Mouse (Mus musculus) embryo, embryonic 9.5 days (tissue): ENCODE results near the gene Hexim1.

Source experiments
- DNase-seq: peaks from one replicate; pipeline ENCODE4 v3.0.0-alpha.2; 2017; ENCODE audit errors: extremely low spot score

Gene Hexim1

DNA sequence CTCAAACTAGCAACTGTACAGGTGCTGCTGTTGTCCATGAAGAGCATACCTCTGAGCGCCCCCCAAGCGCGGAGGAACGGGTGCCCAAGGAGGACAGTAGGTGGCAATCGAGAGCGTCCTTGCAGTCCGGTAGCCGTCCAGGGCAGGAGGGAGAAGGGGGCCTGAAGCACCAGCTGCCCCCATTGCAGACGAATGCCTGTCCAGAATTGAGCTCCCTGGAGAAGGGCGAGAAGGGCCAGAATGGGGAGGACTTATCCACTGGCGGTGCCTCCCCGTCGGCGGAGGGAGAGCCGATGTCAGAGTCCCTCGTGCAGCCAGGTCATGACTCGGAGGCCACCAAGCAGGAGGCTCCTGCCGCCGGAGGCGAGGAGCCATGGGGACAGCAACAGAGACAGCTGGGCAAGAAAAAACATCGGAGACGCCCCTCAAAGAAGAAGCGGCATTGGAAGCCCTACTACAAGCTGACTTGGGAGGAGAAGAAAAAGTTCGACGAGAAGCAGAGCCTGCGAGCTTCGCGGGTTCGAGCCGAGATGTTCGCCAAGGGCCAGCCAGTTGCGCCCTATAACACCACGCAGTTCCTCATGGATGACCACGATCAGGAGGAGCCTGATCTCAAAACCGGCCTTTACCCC, 1.0 kb downstream of the Hexim1 start:
- DNase-seq, result peak; percentile 83

GRCm38 (mm10) chr11:103117591-103118009, 1.6 kb downstream of the Hexim1 start:
- DNase-seq, result no peak

GRCm38 (mm10) chr11:103118866-103119265, 2.8 kb downstream of the Hexim1 start:
- no peak for DNase-seq

DNA sequence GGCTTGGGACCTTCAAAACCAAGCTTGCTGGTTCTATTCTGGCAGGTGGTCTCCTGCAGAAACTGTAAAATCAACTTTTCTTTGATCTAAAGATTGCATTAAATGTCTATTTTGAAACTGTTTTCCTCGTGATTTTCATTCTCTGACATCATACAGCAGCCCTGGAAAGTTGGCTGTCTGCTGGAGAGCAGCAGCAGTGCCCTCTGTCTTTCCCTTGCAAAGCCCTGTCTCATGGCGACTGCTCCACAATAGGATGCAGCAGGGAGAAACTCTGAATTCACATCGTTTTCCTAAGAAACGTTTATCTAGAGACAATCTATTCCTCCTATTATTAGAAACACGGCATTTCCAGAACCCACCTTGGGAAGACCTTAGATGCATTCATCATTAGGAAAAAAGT, 3.6 kb downstream of the Hexim1 start:
- no peak for DNase-seq

- DNase-seq, result no peak
Observed at GRCm38 (mm10) chr11:103120315-103120714, 4.3 kb downstream of the Hexim1 start.

DNA sequence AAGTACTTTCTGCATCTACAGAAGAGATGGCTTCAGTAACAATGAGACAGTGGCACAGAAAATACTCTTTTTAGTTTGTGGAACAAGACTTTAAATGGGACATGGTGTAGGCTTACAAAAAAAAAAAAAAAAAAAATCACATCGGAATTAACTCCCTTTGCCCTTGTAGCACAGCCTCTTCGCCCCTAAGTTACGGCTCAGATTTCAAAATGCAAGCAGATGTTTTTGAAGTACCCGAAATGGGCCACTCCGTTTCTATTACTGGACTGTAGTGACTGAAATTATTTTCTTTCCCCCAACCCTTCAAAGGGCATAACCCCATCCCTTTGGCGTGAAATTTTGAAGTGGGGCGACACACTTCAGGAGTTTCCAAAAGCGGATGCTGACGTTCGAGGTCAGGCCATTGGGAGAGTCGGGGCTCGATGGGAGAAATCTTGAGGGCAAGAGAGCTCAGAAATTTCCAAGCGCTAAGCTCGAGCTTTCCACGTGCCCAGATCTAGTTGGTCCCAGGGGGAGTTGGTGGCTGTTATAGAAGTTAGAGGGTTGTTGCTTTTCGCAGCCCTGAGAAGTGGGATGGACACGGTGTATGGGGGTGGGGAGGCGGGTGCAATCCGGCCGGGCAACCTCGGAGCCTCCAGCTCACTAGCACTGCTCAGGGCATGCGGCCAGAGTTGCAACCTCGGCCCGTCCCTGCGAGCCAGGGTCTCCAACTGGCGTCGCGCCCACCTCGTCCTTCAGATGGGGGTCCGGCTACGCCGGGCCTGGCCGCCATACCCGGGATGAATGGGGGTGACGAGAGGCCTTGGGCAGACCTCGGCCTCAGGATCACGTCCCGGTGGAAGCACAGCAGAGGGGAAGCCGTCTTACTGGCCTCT, 15.9 kb downstream of the Hexim1 start, which contains the start of gene Hexim2:
Gene Hexim2, plus strand, starts transcription at position 729 of the 875 bp plus-strand sequence.
- DNase-seq, result peak; percentile 69

DNA sequence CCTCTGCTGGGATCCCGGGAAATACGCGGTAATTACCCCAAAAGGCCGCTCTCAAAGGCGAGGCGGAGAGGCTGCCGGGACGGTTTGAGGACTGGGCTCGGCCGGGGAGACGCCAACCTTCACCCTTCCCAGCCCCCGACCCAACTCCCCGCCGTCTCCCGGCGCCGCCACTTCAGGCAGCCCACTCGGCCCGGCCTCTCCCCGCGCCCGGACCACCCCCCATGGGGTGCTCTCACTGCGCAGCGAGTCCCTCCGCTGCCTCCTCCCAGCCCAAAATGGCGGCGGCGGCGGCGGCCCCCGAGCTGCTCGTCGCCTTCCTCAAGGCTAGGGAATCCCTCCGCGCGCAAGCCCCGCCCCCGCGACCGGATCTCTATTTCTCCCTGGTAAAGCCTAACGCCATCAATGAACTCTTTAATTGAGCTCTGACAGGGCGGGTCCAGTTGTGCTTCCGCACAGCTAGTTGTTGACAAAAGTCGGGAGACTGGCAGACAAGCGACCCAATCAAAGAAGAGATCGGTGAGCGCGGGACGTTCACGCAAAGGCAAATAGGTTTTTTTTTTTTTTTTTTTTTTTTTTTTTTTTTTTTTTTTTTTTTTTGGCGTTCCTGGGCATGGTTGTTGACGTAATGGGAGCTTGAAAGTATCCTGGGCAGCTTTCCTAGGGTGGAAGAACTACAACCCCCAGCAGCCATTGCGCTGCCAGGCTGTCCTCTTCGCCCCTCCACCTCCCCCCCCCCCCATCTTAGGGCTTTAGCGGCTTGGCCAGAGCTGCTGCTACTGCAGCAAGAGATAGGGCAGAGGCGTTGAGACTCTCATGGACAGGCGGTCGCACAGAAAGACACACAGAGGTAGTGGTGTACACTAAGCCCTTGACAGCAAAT, 16.8 kb downstream of the Hexim1 start:
- DNase-seq, result peak; percentile 99

- DNase-seq, result no peak
Observed at GRCm38 (mm10) chr11:103133456-103134185, 17.6 kb downstream of the Hexim1 start.

DNA sequence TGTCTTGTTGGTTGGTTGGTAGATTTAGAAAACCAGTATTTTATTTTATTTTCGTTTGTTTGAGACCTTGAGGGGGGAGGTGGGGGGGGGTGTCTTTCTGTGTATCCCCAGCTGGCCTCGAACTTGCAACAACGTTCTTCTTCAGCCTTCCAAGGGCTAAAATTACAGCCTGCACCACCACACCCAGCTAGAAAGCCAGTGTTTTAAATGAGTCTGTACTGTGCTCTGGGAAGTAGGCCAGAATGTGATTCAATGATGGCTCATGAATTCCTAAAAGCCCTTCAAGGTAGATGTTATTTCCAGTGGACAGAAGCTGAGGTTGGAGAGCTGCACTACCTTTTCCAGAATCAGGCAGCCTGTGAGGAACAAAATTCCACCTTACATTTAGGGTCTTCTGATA, 18.2 kb downstream of the Hexim1 start:
- DNase-seq, result no peak

DNA sequence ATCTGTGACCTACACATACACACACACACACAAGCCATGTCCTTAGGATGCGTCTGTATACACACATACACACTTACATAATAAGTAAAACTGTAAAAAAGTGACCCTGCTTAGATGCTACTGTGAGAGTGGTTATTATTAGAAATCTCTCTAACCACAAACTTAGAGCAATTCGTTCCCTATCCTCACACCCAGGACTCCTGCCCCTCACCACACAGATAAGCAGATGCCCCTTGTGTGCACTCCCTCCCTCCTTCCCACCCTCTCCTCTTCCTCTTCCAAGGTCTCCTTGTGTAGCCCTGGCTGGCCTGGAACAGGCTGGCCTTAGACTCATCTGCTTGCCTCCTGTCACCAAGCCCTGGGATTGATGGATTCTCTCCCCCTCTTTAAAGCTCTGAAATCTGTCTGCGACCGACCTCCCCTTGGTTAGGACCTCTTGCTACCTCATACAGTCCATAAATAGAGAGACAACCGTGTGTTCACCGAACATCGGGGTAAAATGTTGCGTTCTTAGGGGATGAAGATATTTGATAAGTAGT, 20.1 kb downstream of the Hexim1 start:
- DNase-seq, result no peak

GRCm38 (mm10) chr11:103139951-103140762, 24.1 kb downstream of the Hexim1 start:
- no peak for DNase-seq

GRCm38 (mm10) chr11:103140763-103141100, 24.7 kb downstream of the Hexim1 start:
- DNase-seq, result no peak

DNA sequence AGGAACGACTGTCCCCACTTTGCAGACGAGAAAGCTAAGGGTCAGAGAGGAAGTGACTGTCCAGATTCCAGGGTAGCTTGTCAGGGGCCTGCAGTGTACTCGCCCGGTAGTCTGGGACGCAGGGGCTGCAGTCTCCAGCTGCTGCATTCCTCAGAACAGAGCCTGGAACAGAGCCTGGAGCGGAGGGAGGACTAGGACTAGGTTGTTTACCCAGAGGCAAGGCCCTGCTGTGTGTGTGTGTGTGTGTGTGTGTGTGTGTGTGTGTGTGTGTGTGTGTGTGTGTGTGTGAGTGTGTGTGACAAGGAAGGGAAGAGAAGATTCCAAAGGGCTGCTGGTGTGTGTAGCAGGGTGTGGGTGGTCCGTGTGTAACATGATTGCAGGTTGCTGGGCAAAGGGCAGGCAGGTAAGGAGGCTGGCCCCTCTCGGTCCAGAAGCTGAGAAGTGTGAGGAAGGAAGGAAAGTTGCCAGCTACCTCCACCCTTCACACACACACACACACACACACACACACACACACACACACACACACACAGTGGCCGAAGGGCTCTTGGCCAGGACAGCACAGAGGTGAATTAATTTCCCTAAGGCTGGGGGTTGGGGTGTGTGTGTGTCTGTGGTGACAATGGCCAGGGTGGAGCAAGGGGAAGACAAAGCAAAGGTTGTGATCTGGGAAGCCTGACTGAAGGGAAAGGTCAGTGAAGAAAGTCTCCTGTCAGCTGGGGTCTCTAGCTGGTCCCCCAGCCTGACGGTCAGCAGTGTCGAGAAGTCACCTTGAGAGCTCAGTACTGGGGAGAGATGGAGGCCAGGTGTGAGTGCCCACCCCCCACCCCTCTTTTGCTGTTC, 25.3 kb downstream of the Hexim1 start:
- peak; percentile 32 for DNase-seq

GRCm38 (mm10) chr11:103141944-103142255, 25.9 kb downstream of the Hexim1 start:
- DNase-seq, result no peak

- DNase-seq, result peak; percentile 35
Observed at GRCm38 (mm10) chr11:103142441-103143182, 26.6 kb downstream of the Hexim1 start.

GRCm38 (mm10) chr11:103144309-103145285, 28.6 kb downstream of the Hexim1 start:
- DNase-seq, result no peak

- no peak for DNase-seq
Observed at GRCm38 (mm10) chr11:103146386-103146785, 30.4 kb downstream of the Hexim1 start.

DNA sequence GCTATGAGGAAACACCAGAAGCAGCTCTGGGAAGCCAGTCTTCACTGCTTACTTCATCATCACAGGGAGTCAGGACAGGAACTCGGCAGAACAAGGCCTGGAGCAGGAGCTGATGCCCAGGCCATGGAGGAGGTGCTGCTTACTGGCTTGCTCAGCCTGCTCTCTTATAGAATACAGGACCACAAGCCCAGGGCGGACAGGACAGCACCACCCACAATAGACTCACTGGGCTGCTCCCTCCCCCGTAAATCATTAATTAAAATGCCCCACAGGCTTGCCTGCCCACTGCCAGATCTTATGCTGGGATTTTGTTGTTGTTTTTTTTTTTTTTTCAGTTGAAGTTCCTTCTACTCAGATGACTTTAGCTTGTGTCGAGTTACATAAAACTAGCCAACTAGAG, 31.7 kb downstream of the Hexim1 start:
- DNase-seq, result no peak
